Mouse (Mus musculus): Measurements from ENCODE around the gene Pgls.

The Pgls gene

DNA sequence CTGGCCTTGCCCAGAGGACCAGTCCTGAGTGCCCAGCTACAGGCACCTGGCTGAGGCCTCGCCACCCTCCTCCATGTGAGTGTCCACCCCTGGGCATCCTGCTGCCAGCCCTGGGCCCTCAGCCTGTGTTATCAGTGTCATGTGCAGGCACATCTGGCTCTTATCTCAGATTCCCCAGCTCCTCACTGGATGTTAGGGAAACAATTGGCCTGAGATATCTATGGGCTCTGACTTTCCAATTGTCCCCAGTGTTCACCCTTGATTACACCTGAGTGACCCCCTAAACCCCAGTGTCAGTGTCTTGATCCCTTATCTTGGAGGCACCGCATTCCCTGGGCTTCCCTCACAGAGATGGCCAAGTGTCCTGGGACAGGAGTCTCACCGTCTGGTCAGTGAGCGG, 47.3 kb downstream of the Pgls start:
- DNase-seq = no peak

DNA sequence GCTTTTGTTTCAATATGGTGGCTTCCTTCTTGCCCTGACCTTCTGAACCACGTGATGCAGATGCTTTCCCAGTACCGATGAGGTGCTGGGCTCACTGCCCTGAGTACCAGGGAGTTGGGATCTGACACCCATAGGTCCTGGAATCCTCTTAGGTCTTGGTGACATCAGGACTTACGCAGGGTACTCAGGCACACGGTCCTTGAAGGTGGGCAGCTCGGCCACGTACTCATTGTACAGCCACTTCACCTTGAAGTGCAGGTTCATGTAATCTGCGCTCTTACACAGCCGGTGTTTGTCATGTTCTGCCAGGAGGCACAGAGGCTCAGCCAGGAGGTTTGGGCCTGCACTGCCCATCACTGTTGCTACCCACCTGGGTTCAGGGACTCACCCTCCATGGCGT, 53.5 kb downstream of the Pgls start:
- no peak for DNase-seq
